Mouse (Mus musculus): ENCODE measurements around the gene Ttc28. TPM values are rescaled to one million over a fixed set of nuclear protein-coding genes. Genes with fewer than 3 reads are reported as not detected.

Gene Ttc28
- total RNA-seq, 2 experiments from 2014 or later, result 34.1 TPM

DNA sequence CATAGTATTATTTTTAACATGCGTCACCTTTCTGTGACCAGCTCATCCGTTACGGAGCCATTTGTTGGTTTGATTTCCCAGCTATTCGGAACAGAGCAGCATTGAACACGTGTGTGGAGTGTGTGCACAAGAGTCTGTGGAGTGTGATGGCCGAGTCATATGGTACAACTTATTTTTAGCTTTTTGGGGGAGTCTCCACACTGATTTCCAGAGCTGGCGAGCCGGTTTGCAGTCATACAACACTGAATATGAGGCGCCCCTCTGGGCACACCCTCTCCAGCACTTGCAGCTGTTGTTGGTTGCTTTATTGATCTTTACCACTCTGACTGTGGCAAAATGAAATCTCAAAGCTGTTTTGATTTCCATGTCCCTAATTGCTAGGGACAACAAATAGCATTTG is 197.7 kb downstream of the Ttc28 start:
- no peak for DNase-seq (ENCODE audit: low spot score in 2 of 2)

DNA sequence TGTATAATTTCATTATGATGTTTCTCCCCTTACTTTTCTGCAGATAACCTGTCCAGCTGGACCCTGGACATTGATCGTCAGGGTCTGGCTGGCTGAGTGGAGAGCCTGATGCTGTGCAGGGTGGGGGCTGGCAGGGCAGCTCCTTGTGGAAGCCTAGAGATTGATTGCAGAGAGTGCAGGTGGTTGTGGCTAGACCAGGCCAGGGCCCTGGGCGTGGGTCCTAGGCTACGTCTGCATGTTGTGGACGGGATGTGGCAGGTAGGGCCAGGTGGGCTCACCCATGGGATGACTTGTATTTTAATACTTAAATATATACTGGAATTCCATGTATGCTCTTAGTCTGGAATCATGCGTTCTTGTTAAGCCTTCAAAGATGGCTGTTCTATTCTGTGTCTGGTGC is 201.0 kb downstream of the Ttc28 start:
- no peak for DNase-seq (ENCODE audit: low spot score in 2 of 2)

DNA sequence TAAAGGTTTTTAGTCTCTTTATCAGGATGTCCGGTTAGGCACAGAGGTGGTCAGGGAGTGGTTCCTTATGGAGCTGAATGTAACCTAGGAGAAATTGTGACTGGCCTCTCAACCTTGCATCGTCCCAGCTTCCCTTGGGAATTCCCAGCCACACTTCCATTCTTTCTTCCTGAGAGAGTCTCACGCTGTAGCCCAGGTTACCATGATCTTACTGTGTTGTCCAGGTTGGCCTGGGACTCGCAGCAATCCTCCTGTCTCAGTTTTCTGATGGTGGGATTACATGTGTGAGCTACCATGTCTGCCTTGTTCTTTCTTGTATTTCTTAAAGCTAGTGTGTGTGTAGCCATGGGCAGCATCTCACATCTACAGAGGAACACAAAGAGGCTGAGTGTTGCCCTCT is 206.2 kb downstream of the Ttc28 start:
- no peak for DNase-seq (ENCODE audit: low spot score in 2 of 2)

DNA sequence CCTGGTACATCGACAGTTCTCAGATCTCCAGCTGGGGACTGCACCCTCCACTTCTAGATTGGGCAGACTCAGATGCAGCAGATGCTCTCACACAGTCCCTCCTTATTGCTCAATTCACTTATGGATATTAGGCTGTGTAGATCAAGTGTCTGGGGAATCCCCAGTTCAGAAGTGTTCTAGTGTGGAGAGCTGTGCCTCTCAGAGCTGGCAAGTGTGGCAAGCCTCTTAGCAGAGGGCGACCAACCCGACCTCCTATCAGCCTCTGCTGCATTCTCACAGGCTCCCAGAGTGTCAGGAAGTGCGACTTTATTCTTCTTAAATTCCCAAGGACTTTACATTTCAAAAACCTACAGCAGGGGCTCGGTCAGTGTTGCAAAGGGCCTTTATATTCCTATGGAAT is 217.1 kb downstream of the Ttc28 start:
- DNase-seq (ENCODE audit: low spot score in 2 of 2), result no peak

DNA sequence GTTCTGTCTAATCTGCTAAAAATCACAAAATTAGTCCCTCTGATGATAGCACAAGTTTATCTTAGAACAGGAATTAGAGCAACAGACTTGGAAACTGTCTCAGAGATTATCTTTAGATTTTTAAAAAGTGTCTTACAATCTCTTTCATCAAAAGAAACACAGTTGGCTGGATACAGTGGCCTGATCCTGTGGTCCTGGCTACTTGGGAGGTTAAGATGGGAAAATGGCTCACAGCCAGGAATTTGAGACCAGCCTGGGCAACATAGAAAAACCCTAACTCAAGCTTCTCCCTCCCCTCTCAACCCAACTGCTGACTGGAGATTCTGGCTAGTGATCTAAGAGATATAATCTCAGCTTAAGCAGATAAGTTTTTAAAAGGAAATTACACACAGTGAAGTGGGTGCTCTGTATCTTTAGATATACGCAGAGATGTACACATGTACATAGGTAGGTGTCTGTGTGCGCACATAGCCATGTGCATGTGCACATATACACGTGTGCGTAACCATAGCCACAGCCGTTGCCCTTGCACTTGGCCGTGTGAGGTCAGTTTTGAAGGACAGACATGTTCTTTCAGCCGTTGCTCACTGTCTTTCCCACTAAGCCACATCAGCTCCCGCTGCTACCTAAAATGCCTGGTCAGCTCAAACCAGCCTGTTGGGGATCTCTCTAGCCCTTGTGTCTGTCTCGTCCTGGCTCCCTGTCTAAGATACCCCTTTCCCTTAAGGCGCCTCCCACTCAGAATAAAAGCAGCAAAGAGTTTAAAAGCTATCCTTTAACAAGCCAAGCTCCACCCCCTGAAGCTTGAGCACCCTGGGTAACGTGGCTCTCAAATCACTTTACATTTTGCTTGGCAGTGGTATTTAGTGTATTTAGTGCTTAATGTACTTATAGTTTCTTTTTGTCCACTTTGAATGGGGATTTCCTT is 217.9 kb downstream of the Ttc28 start:
- no peak for DNase-seq (ENCODE audit: low spot score in 2 of 2)

DNA sequence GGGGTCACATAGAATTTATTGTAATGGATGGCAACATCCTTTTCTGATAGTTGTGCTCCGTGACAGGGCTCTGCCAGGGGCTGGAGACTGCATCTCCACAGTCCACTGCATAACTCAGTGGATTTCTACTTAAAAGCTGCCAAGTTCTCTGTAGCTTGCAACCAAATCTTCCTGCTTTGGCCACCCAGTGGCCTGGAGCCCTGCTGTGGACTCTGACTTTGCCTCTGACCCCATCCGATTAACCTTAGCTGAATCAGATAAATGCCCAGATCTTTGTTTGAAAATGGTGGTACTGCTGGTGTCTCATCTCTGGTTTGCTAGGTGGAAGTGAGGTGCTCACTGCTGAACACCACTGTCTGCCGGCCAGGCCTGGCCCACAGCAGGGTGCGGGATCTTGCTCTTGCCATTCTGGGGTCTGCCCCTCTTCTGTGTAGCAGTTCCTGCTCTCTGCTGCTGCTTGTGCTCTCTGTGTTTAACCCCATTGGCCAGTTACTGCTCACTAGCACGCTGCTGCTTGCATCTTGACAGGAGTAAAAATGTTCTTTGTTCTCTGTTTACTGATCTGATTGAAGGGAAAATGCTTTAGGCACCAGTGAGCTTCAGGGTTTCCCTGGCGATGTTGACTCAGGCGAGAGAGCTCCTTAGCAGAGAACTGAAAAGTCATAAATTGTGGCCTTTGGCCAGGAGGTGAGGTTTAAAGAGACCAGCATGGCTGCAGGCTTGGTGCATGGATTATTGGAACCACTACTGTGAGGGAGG is 219.1 kb downstream of the Ttc28 start:
- no peak for DNase-seq (ENCODE audit: low spot score in 2 of 2)

DNA sequence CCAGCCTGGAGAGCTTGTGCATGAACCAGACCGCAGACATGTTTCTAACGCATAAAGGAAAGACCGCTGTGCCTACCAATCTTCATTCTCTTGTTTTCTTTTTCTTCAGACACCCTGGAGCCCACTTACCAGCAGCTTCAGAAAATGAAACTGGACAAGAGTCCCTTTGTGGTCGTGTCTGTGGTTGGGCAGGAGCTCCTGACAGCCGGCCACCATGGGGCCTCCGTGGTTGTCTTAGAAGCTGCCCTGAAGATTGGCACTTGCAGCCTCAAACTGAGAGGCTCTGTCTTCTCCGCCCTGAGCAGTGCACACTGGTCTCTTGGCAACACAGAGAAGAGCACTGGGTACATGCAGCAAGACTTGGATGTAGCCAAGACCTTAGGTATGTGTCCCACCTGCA is 221.0 kb downstream of the Ttc28 start:
- no peak for DNase-seq (ENCODE audit: low spot score in 2 of 2)

DNA sequence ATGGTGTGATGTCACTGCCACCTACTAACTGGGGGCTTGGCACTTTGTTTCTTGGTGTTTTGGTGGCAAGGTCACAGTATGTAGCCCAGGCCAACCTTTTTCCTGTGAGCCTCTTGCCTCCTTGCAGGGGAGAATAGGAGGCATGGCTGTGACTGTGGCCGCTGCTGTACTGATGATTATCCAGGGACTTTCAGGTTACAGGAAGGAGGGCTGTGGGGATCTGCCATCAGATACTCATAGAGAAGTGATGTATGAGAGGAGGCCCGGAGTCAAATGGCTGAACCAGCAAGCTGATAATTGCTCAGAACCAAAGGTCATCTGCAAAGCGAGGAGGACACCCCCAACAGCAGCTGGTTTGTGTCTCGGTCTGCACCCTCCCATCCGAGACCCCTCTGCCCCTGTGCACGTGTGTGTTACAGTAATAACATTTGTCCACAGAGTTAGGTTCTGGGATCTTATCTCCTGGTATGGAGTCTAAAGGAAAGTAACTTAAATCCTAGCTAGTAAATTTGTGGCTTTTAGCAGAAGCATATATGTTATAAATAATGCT is 221.9 kb downstream of the Ttc28 start:
- no peak for DNase-seq (ENCODE audit: low spot score in 2 of 2)

DNA sequence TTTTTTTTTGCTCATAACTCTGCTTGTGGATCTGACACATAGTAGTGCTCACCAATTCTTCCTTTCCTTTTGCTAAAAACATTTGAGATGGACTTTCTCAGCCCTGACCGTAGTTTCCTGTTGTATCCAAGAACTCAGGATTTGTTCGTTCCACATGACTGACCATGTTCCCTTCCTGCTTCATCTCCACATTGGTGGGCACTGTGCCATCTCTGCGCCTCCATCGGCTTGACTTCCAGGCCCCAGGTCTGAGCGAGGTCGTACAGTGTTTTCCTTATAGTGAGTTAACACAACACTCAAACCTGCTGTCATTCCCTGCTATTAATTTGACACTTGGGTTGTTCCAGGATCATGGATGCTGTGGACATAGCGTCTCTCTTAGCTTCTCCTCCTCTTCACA is 225.2 kb downstream of the Ttc28 start:
- no peak for DNase-seq (ENCODE audit: low spot score in 2 of 2)

DNA sequence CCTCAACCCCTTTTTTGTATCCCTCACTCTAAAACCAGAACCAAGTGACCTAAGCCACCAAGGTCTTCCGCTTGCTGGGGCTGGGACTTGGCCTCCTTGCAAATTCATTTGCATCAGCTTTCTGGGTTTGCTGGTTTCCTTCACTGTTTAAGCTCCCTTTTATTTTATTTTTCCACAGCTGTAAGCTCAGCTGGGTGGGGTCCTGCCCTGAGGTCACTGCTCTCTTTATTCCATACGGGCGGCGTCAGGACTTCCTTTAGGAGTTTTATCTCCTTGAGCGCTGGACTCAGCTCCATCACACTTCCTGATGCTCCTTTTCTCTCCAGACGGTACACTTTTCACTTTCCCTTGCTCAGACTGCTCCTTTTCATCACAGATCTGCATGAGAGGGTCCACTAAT is 231.8 kb downstream of the Ttc28 start:
- no peak for DNase-seq (ENCODE audit: low spot score in 2 of 2)

DNA sequence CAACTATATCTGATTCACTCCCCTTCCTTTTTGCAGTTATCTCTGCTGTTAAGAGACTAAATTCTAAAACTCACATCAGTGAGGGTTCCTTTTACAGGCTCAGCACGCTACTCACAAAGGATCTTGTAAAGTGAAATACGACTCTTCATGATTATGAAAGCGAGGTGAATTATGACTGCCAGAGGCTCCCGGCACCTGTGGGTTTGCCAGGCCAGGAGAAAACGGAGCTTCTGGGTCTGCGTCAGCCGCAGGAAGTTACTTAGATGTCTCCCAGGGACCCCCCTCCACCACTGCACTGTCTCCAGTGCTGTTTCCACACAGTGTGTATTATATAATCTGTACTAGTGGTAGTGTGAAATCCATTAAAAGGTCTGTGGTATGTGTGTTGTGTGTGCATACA is 233.6 kb downstream of the Ttc28 start:
- no peak for DNase-seq (ENCODE audit: low spot score in 2 of 2)

DNA sequence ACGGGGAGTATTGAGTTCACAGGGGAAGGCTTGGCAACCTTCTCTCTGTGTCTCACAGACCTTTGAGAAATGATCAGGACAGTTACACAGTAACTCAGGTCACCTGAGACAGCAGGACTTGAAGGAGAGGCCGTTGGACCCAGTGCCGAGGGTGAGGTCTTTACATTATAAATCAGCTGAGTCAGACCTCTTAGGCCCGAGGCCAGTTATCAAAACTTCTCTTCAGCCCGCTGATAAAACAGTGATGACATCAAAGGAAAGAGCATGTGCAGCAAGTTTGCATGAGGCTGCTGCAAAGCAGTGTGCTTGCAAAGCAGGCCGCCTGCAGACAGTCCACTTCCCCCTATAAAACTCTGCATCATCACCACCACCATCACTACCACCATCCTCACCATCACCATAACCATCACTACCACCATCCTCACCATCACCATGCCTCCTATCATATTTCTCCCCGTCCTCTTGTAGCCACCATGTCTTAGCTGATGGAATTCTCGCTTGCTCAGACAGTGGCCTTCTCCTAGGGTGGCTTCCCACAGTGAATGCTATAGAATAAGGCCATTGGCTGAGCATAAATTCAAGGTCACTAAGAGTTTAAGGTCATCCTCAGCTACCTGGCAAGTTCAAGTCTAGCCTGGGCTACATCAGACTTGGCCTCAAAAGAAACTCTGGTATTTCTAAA is 234.2 kb downstream of the Ttc28 start:
- peak in 1 of 2 experiments; percentile 14 for DNase-seq (ENCODE audit: low spot score in 2 of 2)

DNA sequence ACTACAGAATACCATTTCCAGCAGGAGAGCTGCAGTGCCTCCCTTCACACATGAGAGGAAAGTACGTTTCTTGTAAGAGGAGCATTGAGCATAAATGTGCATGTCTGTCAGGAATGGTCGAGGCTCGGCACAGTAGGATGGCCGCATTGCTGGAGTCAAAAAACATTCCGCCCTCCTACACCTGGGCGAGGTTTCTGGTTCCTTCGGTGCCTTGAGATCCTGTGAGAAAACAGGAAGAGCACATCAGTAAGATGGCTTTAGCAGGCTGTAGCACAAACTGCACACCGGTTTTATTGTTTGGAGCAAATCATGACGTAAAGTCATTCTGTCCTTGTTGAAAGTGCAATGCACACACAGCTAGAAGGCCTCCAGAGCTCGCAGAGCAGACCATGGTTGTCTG is 235.0 kb downstream of the Ttc28 start:
- DNase-seq (ENCODE audit: low spot score in 2 of 2), result no peak

DNA sequence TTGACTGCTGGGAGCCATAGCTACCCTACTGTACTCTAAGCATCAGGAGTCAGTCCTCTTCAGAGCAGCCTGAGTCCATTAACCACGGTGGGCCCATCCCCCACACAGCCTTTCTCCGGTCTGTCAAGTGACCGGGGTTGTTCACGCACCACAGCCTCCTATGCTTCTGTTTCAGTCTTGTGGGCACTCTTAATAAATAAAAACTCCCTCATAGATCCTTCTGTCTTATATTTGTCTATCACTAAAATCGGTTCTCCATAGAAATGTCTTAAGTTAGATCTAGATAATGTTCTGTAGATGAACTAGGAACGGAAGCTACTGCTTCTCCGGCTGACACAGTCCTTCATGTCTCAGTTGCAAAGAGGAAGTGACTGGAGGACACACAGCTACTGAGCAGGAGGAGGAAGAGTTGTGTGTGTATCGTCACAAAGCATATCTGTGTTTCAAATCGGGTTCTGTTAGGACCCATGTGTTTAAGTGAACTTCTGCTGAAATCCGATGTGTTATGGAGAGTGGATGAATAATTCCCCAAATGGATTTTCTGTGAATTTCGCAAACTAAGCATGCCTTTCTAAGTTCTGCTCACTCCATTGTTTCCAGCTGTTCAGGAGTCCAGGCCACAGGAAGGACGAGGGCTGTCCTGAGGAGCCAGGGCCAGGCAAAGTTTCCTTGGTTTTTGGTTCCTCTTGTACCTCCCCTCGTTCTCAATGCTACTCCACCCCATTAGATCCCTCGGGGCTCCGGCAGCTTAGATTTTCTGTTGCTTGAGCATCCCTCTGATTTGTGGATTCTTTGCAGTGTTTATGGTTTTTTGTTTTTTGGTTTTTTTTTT is 236.1 kb downstream of the Ttc28 start:
- no peak for DNase-seq (ENCODE audit: low spot score in 2 of 2)

DNA sequence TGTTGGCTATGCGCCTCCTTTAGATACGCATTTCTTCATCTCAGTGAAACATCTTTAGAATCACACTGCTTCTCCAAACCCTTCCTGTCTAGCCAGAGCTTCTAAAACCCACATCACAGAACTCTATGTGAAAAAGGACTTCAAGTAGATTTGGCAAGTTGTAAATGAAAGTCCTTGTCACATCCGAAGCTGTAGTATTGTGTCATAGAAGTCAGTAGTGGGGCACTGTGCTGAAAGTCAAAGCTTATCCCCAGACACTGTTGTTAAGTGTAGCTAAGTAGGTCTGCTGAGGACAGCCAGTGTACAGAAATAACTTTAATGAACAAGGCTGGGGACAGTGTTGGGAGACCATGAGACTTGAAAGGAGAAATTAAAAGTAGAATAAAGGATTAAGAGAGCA is 240.2 kb downstream of the Ttc28 start:
- no peak for DNase-seq (ENCODE audit: low spot score in 2 of 2)

DNA sequence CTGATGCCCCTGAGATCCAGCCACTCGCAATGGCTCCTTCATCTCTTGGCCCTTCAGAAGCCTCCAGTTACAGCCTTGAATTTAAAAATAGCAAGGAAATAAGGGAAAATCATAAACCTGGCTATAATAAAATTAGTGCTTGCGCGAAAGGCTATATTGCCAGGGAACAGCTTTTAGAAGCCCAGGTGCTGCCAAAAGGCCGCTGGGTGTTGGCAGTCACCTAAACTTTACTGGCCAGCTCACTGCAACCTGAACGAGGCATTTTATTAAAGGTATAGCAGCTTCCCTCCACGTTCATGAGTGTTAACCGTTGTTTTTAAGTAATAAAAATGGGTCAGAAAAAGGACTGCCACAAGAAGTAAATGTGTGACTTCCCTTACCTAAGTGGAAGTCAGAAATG is 240.7 kb downstream of the Ttc28 start:
- no peak for DNase-seq (ENCODE audit: low spot score in 2 of 2)

DNA sequence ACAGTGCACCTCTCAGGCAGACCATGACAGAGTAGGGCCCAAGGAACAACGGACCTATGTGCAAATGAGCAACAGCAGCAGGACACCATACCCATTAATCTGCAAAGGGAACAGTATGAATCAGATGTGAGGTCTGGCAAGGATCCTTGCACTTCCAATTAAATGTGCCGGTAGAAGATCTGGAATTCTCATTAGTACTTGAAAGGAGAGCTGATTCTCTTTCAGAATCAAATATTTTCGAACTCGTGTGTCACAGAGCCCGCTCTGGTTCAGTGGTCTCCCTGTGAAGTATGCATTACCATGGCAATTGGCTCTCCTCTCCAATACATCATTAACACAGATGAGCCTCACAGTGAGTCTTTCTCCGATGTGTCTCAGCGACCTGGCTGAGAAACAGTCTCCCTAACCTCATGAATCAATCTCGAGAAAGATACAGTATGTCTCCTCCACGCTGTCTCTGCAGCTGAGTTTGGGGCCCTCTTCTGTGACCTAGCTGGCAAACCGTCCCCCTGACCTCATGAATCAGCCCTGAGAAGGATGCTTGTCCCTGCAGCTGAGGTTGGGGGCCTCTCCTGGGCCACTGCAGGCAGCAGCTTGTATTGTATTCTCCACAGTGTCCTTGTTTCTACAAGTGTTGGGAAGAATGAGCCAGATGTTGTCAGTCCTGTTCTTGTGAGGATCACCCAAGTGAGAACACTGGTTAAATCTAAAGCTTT is 241.3 kb downstream of the Ttc28 start:
- no peak for DNase-seq (ENCODE audit: low spot score in 2 of 2)

DNA sequence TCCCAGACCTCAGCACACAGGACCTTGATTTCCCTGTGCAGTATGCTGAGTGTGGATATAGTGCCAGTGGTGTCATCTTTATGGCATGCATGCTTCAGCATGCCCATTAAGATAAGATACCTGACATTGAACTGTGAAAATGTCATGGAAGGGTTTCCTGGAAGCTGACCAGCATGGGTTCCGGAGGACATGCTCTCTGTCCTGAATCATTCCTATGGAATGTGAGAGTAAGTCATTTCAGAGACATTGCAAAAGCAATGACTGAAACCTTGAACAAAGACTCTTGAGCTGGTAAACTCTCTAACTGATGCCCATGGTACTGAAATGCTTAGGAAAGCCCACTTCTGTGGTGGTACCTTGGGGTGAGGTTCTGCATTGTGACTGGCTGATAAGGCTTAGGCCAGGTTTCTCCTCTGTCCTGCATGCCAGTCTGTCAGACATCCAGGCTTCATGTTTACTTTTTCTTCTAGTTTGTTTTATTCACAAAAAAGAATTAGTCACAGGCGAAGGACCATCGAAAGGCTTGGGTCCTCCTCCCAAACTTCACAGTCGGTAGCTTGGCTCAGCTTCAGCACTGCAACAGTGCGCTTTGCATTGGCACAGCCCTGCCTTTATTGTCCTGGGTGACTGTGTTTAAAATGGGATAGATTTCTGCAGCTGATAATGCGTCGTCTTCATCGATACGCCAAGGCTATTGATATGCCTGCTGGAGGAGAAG is 242.9 kb downstream of the Ttc28 start:
- no peak for DNase-seq (ENCODE audit: low spot score in 2 of 2)

DNA sequence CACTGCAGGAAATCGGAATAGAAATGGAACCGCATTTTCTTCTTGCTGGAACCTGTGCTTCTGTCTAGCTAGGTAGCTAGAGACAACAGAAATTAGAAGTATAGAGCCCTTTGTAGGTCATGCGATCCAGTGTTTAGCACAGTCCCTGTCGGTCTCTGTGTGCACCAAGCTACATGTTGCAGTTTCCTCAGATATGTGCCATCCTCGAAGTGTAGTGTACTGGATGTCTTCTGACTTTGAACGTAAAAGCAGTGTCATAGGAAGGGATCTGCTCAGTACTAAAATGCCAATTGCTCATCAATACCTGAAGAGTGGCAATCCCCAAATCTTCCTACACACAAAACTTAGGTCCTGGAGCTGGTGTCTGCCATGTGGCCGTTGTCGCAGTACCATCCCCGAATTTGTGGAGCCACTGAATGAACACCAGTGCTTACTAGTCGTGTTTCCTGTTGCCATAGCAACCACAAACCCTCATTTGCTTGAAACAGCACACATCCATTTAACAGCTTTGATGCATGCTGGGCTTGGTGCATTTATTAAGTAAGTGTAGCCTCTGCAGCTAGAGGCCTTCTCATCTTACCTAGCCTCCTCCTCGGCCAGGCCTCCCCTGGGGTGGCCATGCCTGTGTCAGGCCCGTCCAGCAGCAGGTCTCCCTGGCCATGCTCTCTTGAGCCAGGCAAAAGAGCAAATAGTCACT is 243.6 kb downstream of the Ttc28 start:
- DNase-seq (ENCODE audit: low spot score in 2 of 2), result no peak

All from adrenal gland, postnatal 4 days (tissue).